Mouse (Mus musculus): ENCODE results near the gene Higd2a.

GRCm38 (mm10) chr13:54593617-54594016 lies 3.6 kb downstream of the Higd2a start:
- TF ChIP-seq CTCF (conservative IDR thresholded peaks at IDR 0.05 in 1 of 2, IDR thresholded peaks at IDR 0.05 in 1 of 2; ENCODE audit: low read depth in 2 of 2, low read length in 2 of 2) (no peak), MAX (IDR thresholded peaks at IDR 0.05; ENCODE audit: low read length) (no peak), E2F4 (IDR thresholded peaks at IDR 0.05; ENCODE audit: insufficient replicate concordance, low read depth, low read length) (no peak), ZKSCAN1 (IDR thresholded peaks at IDR 0.05; ENCODE audit: borderline replicate concordance, low read depth, low read length) (no peak), ZC3H11A (IDR thresholded peaks at IDR 0.05; ENCODE audit: low read depth, low read length) (no peak), CHD1 (IDR thresholded peaks at IDR 0.05; ENCODE audit: low read depth, low read length) (no peak), USF1 (IDR thresholded peaks at IDR 0.05; ENCODE audit: low read depth, low read length) (no peak), UBTF (IDR thresholded peaks at IDR 0.05; ENCODE audit: low read depth, low read length) (no peak), POLR2A (IDR thresholded peaks at IDR 0.05; ENCODE audit: low read depth, low read length) (no peak)

All from CH12.LX (cell line).